Mouse (Mus musculus) neural tube, embryonic 10.5 days (tissue): ENCODE measurements around the gene Nckap5.

Experiments used
- DNase-seq: peaks from one replicate; pipeline ENCODE4 v3.0.0-alpha.2; 2017; ENCODE audit warnings: low spot score; ENCODE audit errors: extremely low spot score

The Nckap5 gene

DNA sequence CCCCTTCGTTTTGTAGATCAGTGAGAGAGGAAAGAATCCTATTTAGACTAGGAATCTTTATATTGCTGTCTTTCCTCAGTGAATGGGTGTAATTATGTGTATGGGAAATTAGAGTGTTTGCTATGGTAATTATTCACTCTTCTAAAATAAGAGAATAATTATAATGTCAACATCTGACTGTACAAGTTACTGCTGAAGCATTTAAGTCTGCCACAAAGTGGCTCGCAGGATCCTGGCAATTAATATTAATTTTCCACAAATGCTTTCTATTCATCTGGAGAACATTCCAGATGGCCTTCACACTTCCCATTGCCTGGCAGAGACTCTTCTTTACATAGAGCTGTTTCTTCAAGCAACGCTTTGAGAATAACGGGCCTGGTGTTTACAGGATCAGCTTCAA lies 439.4 kb downstream of the Nckap5 start:
- no peak for DNase-seq

DNA sequence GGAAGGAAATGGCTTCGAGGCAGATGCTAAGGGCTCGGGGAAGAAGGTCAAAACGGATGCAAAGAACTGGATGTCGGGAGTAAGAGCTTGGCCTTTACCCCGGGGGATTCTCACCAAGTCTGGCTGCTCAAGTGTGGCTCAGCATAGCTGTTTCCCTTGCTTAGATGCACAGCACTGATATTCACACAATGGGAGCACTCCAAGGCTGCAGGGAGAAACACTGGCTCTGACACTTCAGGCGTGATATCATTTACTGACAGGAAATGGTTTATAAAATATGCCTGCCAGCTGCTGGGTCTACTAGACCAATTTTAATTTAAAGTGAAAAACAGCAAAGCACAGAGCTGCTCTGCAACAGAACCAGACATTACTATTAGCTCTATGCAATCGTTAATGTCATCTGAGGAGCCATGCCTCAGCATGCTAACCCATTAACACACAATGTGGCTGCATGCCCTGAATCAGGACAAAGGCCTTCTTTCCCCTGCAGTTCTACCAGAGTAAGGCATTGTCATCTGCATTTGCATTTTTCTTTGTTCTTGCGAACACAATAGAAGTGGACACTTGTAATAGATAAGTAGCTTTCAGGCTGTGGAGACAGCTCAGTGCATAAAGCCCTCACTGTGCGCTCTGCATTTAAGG lies 453.1 kb downstream of the Nckap5 start:
- no peak for DNase-seq

DNA sequence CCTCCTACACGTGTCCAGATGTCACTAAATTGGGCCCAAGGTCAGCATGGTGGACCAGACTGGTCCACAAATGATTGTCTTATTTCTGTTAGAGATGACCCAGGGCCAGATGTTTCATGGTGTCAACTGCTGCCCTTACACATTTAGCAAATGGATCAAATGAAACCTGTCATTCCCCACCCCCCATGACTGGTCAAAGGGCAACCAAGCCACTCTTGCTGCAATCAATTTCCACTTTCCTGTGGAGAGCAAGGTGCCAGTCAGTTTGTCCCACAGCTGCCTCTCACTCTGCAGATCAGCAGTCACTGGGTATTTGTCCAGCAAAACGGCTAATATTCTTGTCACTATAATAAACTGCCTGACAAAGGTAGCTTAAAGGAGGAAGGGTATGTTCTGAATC lies 463.9 kb downstream of the Nckap5 start:
- DNase-seq, result no peak

DNA sequence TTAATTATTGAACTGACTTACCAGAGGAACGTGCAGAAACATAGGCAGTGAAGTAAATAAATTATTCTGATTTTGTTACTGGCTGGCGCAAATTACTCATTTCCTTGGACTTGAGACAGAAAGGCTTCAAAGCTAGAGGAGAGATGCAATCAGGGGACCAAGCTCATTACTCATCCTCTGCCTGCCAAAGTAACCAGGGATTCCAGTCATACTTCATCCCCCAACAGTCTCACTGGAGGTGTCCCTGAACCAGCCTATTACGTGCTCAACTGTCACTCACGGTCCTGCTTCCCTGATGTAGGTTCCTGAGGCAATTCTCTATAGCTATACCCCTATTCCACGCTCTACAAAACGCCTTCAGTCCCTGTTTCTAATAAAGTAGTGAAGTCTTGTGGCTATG lies 466.0 kb downstream of the Nckap5 start:
- no peak for DNase-seq

DNA sequence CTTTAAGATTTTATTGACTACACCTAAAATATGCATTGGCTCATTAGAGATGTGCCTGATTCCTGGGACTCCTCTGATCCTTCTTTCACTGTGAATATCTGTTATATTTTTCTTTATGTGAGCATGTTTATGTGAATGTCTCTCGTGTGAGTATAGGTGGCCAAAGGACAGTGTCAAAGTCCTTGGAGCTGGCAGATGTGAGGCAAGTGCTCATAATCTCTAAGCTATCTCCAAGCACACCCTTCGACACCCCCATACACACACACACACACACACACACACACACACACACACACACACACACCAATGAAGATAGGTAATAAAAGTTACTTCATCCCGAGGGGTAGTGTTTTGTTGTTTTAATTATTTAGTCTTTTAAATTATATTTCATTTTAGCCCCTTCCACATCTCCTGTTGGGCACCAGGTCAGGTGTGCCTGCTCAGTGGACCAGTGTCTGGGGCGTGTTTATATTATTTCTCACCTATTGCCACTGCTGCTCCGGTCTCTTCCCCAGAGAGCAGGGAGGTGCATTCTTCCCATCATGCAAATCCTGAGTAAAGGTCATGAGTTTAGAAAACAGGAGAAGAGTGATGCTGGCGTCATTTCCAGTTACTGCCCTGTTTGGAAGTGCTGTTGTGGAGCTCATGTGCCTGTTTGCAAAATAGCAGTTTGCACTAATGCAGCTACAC lies 469.9 kb downstream of the Nckap5 start:
- no peak for DNase-seq

DNA sequence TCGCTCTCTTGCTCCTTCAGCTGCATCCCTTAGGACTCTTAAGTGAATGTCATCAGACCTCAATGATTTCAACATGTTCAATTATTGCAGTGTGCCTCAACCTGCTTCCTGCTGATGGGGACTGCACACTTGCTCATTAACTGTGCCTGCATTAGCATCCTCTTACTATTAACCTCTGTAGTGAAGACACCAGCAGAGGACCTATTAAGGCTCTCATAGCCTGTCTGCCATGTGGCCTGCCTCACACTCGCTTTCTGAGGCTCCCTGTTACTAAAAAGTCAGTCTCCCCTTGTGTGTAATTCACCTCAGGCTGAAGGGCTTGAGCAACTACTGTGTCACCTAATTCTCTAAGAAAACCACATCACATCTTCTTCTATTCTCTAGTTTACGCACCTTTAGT lies 470.5 kb downstream of the Nckap5 start:
- no peak for DNase-seq

DNA sequence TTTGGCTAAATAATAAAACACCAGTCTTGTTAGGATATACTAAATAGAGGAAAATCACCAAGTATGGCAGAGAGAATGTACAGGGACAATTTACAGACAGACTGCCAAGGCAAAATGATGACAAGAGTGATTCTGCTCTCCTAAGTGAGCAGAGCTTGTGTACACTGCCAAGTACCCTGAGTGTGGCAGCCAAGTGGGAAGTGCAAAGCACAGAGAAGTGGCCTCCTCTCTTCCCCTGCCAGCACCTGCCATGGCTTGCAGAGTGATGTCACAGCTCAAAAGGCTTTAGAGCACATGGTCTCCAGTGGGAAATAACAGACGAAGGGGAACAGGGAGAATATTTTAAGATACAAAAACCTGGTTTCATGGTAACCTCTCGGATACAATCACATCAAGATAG lies 488.8 kb downstream of the Nckap5 start:
- no peak for DNase-seq

DNA sequence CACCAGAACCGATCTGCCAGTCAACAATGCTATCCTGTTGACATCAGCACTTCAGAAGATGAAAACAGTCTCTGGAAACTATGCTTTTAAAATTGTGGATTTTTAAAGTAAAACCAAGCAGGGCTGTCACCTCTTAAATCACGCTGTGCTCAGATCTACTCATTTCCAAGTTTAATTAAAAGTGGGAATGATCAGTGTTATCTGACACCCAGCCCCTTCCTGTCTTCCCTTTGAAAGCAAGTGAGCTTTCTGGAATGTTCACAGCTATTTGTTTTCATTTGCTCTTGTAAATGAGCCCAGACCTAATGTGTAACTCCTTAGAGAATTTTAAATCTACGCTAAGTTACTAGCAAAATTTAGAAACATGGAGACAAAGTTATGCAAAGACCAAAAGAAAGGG lies 491.3 kb downstream of the Nckap5 start:
- no peak for DNase-seq

DNA sequence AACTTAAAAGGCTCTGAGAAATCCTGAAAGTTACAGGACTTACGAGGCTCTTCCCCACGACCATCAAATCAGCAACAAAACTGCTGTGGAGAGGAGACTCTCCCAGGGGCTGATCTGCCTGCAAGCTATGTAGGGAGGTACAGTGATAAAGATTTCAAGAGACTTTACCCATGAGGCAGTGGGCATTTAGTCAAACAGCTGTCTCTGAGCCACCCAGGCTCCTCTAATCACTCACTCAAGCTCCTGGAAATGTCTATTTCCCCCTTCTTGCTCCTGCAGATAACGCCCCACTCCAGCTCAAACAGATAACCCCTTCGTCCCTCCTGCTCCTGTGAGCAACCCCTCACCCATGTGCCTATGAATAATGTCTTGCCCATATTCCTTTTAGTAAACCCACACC lies 496.4 kb downstream of the Nckap5 start:
- no peak for DNase-seq

DNA sequence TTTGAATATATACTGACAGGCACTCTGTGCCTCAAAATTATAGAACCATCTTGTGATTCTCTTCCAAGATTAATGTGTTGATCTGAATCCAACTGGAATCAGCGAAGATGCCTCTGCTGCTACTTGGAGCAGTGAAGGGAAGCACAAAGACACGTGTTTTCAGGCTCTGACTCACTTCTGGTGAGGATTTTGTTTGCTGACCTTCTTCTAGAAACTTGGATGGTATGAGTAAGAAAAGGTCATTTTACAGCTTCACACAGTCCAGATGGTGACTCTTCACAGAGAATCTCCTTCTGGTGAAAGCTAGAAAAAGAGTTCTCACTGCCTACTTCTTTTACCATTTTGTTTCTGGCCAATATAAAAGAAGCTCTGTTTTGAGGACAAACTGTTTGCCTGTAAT lies 498.6 kb downstream of the Nckap5 start:
- DNase-seq, result no peak

DNA sequence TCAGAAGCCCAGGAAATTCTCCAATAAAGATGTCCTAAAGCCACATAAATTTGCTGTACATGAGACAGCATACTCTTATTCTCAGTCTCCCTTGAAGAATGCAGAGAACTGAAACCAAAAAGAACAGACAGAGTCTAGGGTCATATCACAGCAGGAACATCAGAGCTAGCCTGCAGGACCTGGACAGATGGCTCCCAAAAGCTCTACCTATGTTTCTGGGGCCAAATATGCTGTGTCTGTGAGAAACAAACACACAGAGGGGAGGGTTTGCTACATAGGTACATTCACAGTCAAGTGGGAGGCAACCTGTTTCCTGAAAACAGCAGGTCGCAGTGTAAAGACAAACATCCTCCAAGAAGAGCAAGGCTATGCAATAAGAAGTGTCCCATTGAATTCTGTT lies 509.9 kb downstream of the Nckap5 start:
- no peak for DNase-seq

DNA sequence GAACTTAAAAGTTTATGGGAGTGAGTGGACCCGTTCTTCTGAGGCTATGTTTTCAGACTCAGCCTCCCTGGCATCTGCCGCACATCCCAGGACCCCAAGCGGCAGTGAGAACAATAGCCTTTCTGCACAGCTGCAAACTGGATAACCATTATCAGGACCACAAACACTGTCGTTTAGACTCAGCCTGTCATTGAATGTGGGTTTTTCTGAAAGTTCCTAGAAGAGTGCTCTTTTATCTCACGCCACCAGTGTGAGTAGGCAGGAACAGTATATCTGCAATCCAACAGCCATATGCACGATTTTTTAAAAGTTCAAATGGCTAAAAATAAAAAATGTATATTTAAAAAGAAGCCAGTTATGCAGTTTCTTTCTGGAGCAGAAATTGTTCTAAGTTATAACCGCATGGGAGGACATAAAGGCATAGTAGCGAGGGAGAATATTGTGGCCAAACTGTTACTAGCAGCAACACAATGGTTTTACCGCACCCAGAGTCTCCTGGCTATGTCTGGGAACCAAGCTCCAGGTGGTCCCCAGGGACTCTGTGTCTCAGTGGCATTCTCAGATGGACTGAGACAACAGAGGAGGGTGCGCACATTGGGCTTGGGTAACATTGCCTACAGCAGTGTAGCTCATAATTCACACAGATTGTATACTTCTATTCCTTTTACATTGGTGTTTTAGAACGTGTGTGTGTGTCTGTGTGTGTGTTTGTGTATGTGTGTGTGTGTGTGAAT lies 512.6 kb downstream of the Nckap5 start:
- no peak for DNase-seq

DNA sequence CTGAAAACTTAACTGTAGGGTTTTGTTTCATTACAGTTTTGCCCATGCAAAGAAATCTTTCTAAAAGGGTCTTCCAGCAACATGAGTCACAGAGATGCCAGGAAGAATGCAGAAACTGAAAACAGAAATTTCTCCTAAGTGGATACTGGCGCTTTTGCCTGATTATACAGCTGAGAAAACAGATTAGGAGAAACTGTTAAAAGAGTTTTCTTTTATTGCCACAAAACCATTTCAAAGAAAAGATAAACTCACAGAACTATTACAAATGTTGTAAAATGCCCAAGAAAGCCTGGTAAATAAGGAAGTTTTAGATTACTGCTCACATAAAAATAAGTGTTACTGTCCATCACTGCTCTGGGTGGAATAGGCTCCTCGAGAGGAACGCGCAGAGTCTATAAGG lies 513.3 kb downstream of the Nckap5 start:
- DNase-seq, result no peak

DNA sequence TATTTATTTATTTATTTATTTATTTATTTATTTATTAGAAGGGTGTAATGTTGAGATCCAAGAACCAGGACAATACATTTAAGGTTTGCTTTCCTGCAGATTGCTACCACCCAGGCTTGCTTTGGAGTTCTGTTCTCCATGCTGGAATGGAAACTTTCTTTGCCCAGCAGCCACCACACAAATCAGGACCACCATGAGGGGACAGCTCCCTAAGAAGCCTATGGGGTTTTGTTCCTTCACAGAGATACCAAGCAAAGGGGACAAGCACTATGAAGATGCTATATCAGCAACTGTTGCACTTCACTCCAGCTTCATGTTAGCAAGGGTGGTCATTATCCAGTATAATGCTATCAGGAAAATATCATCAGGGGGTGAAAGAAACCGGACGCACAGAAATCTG lies 513.7 kb downstream of the Nckap5 start:
- peak; percentile 29 for DNase-seq

DNA sequence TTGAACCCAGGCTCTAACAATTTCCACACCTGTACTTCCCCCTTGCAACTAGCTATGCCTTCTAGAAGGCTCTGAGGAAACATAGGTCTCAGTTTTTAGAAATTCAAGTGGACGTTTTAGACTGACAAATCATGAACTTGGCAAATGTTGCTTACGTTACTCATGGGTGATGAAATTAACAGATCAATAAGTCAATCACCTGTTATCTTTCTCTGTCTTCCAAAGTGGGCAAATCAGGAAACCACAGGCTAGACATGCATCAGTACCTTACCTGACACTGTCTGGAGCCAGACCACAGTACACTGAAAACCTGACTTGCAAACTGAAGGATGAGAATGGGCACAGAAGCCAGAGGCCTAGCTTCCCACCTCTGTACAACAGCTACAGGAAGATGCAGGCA lies 529.5 kb downstream of the Nckap5 start:
- DNase-seq, result no peak

DNA sequence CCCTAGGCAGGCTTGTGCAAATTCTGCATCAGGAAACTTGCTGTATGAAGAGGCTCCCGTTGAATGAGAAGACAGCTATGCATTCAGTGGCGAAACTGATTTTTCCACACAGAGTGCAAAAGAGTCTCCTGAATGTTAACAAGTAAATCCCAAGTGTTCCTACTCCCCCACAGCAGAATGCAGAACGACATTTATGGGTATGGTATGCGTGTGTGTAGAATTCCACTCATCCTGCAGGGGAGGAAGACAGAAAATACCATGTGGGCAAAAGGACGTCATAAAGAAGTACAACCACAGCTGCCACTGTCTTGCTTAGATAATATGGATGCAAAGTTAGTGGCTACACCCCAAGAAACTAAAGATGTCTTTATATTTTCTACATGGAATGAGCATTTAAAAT lies 565.7 kb downstream of the Nckap5 start:
- no peak for DNase-seq

DNA sequence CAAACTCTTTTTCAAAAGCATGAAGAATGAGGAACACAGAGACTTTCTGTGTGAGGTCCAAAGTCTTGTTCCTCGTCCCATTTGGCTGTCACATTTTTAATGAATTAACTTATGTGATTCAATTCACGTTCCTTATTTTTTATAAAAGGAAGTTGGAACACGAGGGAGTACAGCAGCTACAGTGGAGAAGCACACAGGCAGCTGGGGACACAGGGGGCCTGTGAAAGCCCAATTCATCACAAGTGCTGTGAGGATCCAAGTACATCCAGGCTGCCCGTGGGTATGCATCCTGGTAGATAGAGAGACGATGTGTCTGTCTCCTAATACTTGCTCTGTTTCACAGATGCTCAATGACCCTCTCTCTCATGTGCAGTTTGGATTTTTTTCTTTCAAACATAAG lies 576.2 kb downstream of the Nckap5 start:
- no peak for DNase-seq

DNA sequence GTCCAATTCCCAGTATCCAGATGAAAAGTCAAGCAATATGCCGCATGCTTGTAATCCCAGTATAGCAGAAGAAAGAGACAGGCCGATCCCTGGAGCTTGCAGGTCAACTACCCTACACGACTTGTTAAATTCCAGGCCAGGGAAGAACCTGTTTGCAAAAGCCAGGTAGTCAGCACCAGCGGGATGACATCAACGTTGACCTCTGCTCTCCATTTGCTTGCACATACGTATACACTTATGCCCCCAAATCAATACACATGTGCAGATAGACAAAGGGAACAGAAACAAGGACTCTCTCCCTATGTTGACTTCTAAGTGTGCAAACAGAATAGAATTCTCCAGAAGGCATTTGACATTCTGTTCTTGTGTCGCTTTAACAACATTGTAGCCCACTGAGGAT lies 576.7 kb downstream of the Nckap5 start:
- no peak for DNase-seq

DNA sequence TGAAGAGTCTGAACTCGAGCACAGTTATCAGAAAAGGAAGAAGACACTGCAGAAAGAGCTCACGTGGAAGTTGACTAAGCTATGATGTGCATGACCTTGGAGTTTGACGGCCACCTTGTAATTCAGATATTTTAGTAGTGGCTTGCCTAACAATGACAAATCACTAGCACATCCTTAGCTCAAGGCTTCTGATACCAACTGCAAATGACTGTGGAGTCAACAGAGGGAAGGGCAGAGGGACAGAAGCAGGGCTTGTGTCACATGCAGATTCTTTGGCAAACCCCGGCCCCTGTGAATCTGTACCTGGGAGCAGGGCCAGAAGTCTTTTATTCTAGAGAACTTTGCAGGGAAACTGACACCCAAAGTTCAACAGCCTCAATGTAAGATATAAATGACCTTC lies 597.4 kb downstream of the Nckap5 start:
- no peak for DNase-seq

DNA sequence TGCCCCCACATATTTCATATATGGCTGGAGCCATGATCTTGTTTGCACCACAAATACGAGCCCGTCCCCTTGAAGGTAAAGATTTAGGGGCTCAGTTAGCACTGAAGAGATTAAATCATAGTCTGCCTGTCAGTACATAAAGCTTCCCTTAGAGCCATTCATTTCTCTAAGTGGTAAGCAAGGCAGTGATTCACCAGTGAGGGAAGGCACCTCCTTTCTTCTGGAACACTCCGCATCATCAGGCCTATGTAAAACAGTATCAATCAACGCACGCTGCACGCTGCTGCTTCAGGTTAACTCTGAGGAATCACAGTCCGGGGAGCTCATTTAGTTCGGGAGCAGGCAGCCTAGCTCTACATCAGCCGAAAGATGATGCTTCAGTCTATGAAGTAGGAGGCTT lies 599.4 kb downstream of the Nckap5 start:
- DNase-seq, result no peak

DNA sequence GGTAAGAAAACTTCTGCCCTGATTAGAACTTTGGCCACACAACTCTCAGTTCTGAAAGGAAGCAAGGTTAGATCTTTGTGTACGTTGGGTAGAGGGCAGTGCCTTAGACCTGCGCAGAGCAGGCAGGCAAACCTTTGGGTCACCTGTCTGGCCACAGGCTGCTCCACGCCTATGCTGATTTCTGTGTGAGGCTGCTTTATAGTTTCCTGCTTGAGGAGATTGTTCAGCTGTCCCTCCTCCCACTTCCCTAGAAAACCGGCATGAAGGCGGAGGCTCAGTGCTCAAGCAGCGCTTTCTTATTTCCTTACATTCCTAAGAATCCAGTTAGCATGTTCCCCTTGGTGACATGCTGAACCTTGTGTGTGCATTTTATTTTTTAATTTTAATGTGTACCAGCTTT lies 620.4 kb downstream of the Nckap5 start:
- DNase-seq, result no peak

DNA sequence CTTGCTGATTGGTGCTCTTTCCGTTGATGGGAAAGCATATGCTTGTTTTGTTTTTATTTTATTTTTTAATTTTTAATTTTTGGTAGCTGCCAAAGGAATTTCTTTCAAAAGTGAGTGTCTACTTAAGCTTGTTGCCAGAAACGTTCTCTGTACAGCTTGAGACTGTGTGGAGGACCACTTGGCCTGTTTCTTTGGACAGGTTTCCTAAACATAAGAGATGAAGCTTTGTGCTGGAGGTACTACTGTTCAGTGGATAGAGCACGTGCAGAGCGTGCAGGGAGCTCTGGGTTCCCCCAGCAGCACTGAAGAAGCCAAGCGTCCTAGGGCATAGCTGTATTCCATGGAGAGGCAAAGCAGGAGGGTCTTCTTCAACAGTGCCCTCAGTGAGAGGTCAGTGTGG lies 620.9 kb downstream of the Nckap5 start:
- DNase-seq, result no peak

DNA sequence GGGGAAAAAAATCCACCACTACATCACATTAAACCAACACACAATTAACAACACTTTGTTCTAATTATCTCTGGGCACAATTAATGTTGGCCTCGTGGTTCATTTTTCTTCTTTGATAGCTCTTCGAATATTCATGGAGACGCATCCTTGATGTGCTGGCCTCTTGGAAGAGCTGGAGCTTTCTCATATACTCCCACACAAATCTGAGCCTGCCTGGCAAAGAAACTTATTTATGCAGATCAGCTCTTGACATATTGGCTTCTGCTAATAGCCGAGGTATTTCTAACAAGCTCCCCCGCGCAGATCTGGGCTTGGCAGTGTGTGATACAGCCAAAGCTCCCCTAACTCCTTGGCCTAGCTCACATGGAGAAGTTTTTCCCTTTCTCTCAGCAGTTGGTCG lies 621.5 kb downstream of the Nckap5 start:
- DNase-seq, result no peak
